Mouse (Mus musculus): ENCODE measurements around the gene Smim15. TPM values are rescaled to one million over a fixed set of nuclear protein-coding genes. Genes with fewer than 3 reads are reported as not detected.

Gene Smim15
- 90.2 and 95.4 TPM in 2 replicates for polyA plus RNA-seq (2015; fragmentation: Nextera tagmentation; extraction: Ambion mirVana)

GRCm38 (mm10) chr13:108044222-108044941 lies at the start of gene Smim15:
TSS of gene Smim15 (plus strand) at chr13:108044446.
- H3K27me3 ChIP-seq (ENCODE audit: insufficient read depth, low read length): no peaks in the 10 kb centered on the region
- peak within 1 kb of the TSS; percentile 97 for H3K9ac ChIP-seq (ENCODE audit: low read depth, low read length)
- H3K4me2 ChIP-seq (ENCODE audit: low read length): peak within 1 kb of the TSS; percentile 90
- peak; percentile 96 for ATAC-seq (replicated peaks; ENCODE audit: low FRiP score, low read depth)
- H3K27ac ChIP-seq: peak within 1 kb of the TSS; percentile 99
- peaks cover 19% of the 10 kb centered on the region; the same call in 1 of the 2 replicates for H3K4me1 ChIP-seq (replicated peaks; ENCODE audit: insufficient read depth, low read length)
- WGBS: under 1% methylated on average over 70 of the region's 71 CpGs
- no peaks in the 10 kb centered on the region for H3K9me3 ChIP-seq (replicated peaks; ENCODE audit: low read length)
- peak within 1 kb of the TSS; percentile 95 for H3K4me3 ChIP-seq (replicated peaks; ENCODE audit: low read depth, low read length)
- TF ChIP-seq CTCF (IDR thresholded peaks at IDR 0.05; ENCODE audit: low read depth): peak; percentile 33; the same call in 1 of the 2 replicates
- peak; percentile 93 for DNase-seq (ENCODE audit: low spot score)
- H3K36me3 ChIP-seq (ENCODE audit: insufficient read depth, low read length): no peaks in the 10 kb centered on the region

GRCm38 (mm10) chr13:107995211-107995610 lies 49.0 kb upstream of the Smim15 start:
- ATAC-seq (replicated peaks; ENCODE audit: low FRiP score, low read depth): no peak
- Histone ChIP-seq H3K9ac (ENCODE audit: low read depth, low read length) (no peak overlapping the region), H3K9me3 (replicated peaks; ENCODE audit: low read length) (no peaks in the 10 kb centered on the region), H3K27ac (no peak overlapping the region), H3K4me3 (replicated peaks; ENCODE audit: low read depth, low read length) (no peak overlapping the region), H3K4me2 (ENCODE audit: low read length) (no peak overlapping the region), H3K27me3 (ENCODE audit: insufficient read depth, low read length) (no peaks in the 10 kb centered on the region), H3K4me1 (replicated peaks; ENCODE audit: insufficient read depth, low read length) (no peaks in the 10 kb centered on the region), H3K36me3 (ENCODE audit: insufficient read depth, low read length) (no peaks in the 10 kb centered on the region)
- DNase-seq (ENCODE audit: low spot score): no peak
- WGBS: 53% methylated on average over 7 of the region's 7 CpGs
- no peak for TF ChIP-seq CTCF (IDR thresholded peaks at IDR 0.05; ENCODE audit: low read depth)

- Histone ChIP-seq H3K4me1 (replicated peaks; ENCODE audit: insufficient read depth, low read length) (no peaks in the 10 kb centered on the region), H3K27ac (no peak overlapping the region), H3K4me3 (replicated peaks; ENCODE audit: low read depth, low read length) (no peak overlapping the region), H3K27me3 (ENCODE audit: insufficient read depth, low read length) (no peaks in the 10 kb centered on the region), H3K9me3 (replicated peaks; ENCODE audit: low read length) (no peaks in the 10 kb centered on the region), H3K4me2 (ENCODE audit: low read length) (no peak overlapping the region), H3K36me3 (ENCODE audit: insufficient read depth, low read length) (no peaks in the 10 kb centered on the region), H3K9ac (ENCODE audit: low read depth, low read length) (no peak overlapping the region)
- no peak for ATAC-seq (replicated peaks; ENCODE audit: low FRiP score, low read depth)
- no peak for TF ChIP-seq CTCF (IDR thresholded peaks at IDR 0.05; ENCODE audit: low read depth)
- WGBS: 86% methylated on average over 3 of the region's 3 CpGs
- DNase-seq (ENCODE audit: low spot score): no peak
Measured at GRCm38 (mm10) chr13:107996301-107996700, 47.9 kb upstream of the Smim15 start.

GRCm38 (mm10) chr13:108007861-108008260 lies 36.4 kb upstream of the Smim15 start:
- WGBS: 67% methylated on average over 4 of the region's 4 CpGs
- Histone ChIP-seq H3K4me3 (replicated peaks; ENCODE audit: low read depth, low read length) (no peak overlapping the region), H3K27ac (no peak overlapping the region), H3K4me2 (ENCODE audit: low read length) (no peak overlapping the region), H3K9me3 (replicated peaks; ENCODE audit: low read length) (no peaks in the 10 kb centered on the region), H3K27me3 (ENCODE audit: insufficient read depth, low read length) (no peaks in the 10 kb centered on the region), H3K36me3 (ENCODE audit: insufficient read depth, low read length) (no peaks in the 10 kb centered on the region), H3K9ac (ENCODE audit: low read depth, low read length) (no peak overlapping the region), H3K4me1 (replicated peaks; ENCODE audit: insufficient read depth, low read length) (no peaks in the 10 kb centered on the region)
- DNase-seq (ENCODE audit: low spot score) (peak; percentile 28), ATAC-seq (replicated peaks; ENCODE audit: low FRiP score, low read depth) (no peak)
- no peak for TF ChIP-seq CTCF (IDR thresholded peaks at IDR 0.05; ENCODE audit: low read depth)

GRCm38 (mm10) chr13:108013110-108013509 lies 31.1 kb upstream of the Smim15 start:
- DNase-seq (ENCODE audit: low spot score): peak; percentile 48
- no peaks in the 10 kb centered on the region for H3K4me1 ChIP-seq (replicated peaks; ENCODE audit: insufficient read depth, low read length)

GRCm38 (mm10) chr13:108013839-108014238 lies 30.4 kb upstream of the Smim15 start:
- no peak overlapping the region for H3K4me3 ChIP-seq (replicated peaks; ENCODE audit: low read depth, low read length)
- no peak overlapping the region for H3K4me2 ChIP-seq (ENCODE audit: low read length)
- no peak for TF ChIP-seq CTCF (IDR thresholded peaks at IDR 0.05; ENCODE audit: low read depth)
- no peaks in the 10 kb centered on the region for H3K9me3 ChIP-seq (replicated peaks; ENCODE audit: low read length)
- DNase-seq (ENCODE audit: low spot score) (peak; percentile 67), ATAC-seq (replicated peaks; ENCODE audit: low FRiP score, low read depth) (peak; percentile 86)
- H3K27me3 ChIP-seq (ENCODE audit: insufficient read depth, low read length): no peaks in the 10 kb centered on the region
- no peaks in the 10 kb centered on the region for H3K4me1 ChIP-seq (replicated peaks; ENCODE audit: insufficient read depth, low read length)
- H3K27ac ChIP-seq: peak overlapping the region; percentile 60
- 42% methylated on average over 6 of the region's 6 CpGs for WGBS
- H3K36me3 ChIP-seq (ENCODE audit: insufficient read depth, low read length): no peaks in the 10 kb centered on the region
- H3K9ac ChIP-seq (ENCODE audit: low read depth, low read length): no peak overlapping the region

More at GRCm38 (mm10) chr13:108013110-108013509, 31.1 kb upstream of the Smim15 start:
- no peaks in the 10 kb centered on the region for H3K27me3 ChIP-seq (ENCODE audit: insufficient read depth, low read length)
- H3K27ac ChIP-seq: peak overlapping the region; percentile 60; the same call in 1 of the 2 replicates
- WGBS: 46% methylated on average over 8 of the region's 8 CpGs
- no peak for TF ChIP-seq CTCF (IDR thresholded peaks at IDR 0.05; ENCODE audit: low read depth)
- no peak overlapping the region for H3K4me2 ChIP-seq (ENCODE audit: low read length)
- no peaks in the 10 kb centered on the region for H3K36me3 ChIP-seq (ENCODE audit: insufficient read depth, low read length)
- no peaks in the 10 kb centered on the region for H3K9me3 ChIP-seq (replicated peaks; ENCODE audit: low read length)
- no peak overlapping the region for H3K4me3 ChIP-seq (replicated peaks; ENCODE audit: low read depth, low read length)
- peak; percentile 75 for ATAC-seq (replicated peaks; ENCODE audit: low FRiP score, low read depth)
- H3K9ac ChIP-seq (ENCODE audit: low read depth, low read length): no peak overlapping the region
